Mouse (Mus musculus) heart, postnatal 4 days (tissue): ENCODE measurements around the gene Mab21l1. TPM values are rescaled to one million over a fixed set of nuclear protein-coding genes. Genes with fewer than 3 reads are reported as not detected.

ENCODE experiments used
- DNase-seq: peaks from one replicate; pipeline ENCODE4 v3.0.0; 2021
- total RNA-seq, 2 experiments: library from RNA; stranded (reverse); gene quantifications; 2 replicates each; pipeline ENCODE4 v1.2.3; 2021

The Mab21l1 gene
- total RNA-seq, result under 1 TPM in 1 of 2 experiments, not detected in 1; 0.14 TPM

DNA sequence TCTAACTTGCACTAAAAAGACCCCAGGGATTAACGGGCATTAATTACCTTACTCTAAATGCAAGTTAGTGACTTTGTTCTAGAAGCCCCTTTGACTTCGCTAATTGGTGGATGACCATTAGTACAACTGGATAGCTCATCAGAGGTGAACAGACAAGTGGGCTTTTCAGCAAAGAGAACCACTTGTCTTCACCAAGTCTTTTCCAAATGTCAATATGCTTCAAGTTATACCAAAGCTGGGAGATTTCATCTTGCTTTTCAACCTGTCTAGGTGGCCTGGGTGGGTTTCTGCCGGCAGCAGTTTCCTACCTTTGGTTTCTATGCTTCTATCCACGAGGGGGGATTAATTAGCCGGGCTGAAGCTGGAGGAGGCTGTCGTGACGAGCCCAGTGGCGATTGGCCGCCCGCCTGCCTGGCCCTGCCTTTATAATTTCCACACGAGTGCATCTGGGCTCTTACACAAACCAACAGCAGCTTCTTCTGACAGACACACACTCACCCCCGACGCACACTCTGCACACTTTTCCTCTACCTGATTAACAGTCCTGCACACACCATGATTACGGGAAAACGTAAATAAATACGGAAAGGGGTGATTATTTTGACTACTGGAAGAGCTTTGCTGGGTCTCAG lies at the start of gene Mab21l1:
Gene Mab21l1, plus strand, starts transcription at position 455 of the 632 bp plus-strand sequence.
- DNase-seq, result peak; percentile 26

DNA sequence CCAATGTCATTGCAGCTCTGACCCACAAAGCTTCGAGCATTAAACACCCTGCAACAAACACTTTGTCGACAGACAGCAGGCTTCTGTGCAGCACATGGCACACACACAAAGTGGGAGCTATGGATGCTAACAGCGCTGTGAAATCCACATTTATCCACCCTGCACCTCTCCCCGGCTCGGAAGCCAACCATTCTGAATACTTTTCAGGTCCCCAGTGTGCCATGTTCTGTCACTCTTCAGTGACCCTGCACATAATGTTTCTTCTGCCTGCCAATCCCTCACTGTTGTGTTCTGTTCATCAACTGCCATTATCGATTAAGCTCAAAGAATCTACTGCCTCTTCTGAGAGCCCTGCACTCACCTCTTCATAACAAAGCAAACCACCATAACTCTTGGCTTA lies 48.6 kb upstream of the Mab21l1 start:
- no peak for DNase-seq

DNA sequence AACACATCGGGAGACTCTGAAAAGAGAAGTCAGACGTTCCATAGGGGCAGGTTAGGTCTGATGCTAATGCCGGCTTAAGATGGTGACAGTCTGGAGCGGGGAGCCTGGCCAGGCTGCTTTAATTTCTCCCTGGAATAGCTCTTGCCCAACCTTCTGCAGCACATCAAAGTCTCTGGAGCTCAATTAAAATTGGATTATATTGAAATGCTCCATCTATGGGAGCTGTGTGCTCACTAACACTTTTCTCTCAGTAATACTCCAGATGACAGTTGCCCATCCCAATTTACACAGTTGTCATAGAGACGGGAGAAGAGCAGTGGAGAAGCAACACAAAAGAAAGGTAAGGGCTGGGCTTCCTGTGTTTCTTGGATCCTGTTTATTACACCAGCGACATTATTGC lies 40.9 kb upstream of the Mab21l1 start:
- no peak for DNase-seq

DNA sequence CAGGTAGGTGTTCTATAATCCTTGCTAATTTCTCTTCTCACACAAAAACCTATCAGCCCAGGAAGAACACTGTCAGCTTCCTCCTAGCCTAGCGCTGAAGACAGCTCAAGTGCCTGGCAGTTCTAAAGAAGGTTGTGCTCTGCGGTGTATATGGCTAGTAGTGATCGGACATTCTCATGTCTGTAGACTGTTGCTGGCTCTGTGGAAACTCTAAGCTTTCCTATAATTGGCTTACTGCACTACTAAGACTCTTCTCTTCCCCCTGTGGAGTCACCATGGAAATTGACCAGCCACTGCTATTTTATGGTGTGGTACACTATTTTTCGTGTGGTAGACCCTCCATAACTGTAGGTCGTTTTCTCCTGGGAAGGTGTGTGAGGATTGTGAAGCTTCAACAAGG lies 40.1 kb upstream of the Mab21l1 start:
- DNase-seq, result no peak

DNA sequence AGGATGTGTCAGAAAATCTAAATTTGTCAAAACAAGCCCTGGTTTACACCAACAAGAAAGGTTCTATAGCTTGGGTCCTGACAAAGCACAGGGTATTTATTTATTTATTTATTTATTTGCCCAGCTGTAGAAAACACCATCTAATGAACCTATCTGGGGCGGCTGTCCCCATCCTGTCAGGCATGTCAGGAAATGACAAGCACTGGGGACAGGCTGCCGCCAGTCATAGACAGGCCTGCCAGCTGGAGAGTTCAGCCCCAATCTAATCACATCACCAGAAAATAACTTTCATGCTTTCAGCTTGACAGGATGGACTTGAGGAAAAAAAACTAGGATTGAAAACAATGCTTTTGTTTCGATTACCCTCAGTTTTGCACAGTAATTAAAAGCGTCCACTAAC lies 39.7 kb upstream of the Mab21l1 start:
- DNase-seq, result no peak

DNA sequence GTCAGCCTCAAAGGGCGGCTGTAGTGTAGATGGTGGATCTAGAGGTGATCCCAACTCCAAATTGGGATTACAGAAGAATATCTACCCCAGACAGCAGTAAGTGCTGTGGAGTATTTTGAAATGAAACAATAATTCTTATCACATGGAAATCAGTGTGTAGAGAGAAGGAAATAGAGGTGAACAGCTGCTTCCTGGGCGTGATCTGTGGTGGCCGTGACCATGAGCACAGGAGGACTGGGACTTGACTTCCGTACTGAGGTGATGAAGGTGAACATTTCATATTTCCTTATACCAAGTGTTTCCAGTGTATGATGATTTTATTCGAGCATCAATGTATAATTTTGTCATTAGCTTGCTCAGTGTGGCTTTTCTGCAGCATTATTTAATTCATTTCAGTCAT lies 38.4 kb upstream of the Mab21l1 start:
- DNase-seq, result no peak

DNA sequence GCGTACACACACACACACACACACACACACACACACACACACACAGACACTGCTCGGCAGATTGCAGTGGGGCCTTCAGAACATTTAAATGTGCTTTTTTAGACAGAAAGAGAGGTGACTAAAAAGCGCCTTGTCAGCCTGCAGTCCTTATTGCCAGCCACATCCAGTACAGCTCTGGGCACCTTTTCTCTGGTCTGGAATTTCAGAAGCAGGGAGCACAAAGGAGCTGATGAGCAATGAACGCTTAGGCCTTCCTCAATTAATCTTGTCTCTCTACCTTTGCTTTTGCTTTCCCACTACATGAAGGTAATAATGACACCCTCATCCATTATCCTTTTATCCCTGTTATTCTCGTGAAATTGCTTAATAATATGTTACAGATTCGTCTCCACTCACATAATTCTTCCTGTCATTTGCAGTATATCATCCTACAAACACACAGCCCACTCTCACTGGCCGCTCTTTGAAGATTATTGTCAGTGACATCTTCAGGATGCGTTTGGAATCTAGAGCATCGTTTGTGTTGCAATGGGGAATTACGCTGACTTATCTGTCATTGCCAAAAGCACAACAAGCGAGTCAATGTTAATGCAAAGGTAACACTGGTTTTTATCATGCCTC lies 31.8 kb upstream of the Mab21l1 start:
- DNase-seq, result no peak

DNA sequence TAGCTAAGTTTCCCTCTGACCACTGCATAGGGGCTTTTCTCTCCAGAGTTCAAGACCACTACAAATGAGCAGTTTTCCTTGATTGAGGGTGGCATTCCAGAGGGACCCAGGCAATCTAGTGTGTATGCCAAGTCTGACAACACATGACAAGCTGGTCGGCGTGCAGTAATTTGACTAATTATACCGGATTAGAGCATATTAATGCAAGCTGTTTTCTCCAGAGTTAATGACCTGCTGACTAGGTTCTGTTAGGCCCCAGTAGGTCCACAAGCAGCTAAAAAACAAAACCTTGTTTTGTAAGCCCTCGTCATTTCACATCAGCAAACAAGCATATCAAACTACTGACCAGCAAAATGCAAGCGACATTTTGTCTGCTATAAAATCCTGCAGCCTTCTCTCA lies 30.9 kb upstream of the Mab21l1 start:
- no peak for DNase-seq

DNA sequence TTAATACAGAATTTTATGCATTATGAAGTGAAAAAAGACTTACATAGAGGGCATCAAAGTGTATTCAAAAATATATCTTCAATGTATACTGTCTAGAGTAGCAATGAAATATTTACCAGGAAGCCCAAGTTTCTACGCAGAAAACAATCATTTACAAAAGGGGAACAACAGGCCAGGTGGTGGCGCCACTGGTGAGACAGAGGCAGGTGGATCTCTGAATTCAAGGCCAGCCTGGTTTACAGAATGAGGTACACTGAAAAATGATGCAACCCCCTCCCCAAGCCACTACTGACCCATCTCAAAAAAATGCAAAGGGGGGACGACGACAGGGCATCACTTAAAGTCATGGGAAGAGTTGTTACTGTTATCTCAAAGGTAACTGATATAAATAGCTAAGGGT lies 29.8 kb upstream of the Mab21l1 start:
- no peak for DNase-seq

DNA sequence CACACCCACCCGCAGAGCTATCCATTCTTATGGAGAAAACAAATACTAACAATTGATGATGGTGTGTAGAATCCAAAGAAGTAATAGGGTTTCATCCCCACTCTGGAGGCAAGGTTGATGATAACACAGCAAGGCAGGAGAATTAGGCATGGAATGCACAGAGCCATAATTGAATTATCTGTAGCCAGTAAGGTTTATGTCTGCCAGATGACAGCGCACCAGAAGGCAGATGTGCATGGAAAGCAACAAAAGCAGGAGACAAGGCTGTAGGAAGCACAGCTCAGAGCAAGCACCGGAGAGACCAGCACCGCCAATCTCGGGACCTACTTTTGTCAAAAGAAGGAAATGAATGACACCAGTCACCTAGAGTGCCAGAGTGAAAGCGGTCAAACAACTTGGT lies 28.4 kb upstream of the Mab21l1 start:
- DNase-seq, result no peak

DNA sequence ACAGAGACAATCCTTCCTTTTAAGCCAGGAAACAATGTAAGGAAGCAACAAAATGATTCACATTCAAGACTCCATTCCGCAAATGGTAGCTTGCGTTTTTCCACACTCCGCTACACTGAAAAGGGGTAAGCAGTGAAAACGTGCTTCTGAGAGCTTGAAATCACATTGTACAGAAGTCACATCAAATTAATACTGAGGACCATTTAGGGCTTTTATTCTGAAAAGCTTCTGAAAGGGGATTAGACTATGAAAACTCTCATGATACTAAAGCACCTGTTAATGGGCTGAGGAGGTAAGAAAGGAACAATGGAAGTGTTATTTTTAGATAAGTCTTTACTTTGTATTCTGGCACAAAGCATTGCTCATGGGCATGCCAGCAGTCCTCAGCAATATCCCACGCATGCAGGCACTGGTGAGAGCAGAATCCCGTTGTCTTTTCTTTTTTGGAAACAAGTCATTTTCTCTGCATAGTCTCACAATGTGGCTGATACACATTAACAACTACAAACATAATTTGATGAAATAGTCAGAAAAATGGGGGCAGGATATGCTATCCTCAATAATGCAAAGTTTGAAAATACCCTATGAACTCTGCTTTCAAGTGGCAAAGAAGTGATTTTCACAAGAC lies 27.2 kb upstream of the Mab21l1 start:
- no peak for DNase-seq

DNA sequence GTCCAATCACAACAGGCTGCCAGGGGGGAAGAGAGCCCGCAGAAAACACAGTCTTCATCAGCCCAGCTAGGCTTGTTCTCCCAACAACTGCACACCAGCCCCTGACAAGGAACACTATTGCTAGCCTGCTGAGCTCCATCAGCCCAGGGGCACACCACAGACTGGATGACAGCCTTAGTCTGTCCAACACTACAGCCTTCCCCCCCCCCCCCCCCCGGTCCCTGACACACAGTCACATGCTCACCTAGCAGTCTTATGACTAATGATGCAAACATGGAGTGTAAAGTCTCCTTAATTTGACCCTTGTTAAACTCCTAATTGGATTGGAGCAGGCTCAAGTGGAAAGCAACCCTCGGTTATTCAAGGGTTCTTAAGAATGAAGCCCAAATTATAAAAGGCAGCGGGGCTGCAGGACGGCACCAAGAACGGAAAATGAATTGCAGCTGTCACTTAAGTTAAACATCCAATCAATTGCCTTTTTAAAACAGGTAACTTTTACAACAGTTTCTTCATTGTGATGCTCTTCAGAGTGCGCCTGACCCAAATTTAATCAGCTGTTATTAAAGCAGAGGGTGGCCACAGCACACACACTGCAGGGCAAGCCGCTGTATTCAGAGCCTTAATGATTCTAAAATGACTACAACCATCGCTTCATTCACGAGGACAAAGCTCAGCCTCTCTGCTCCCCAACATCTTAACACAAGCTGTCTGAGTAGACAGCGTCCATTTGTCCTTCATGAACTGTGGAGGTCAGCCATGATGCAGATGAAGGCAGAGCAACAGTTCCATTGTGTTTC lies 26.3 kb upstream of the Mab21l1 start:
- no peak for DNase-seq

DNA sequence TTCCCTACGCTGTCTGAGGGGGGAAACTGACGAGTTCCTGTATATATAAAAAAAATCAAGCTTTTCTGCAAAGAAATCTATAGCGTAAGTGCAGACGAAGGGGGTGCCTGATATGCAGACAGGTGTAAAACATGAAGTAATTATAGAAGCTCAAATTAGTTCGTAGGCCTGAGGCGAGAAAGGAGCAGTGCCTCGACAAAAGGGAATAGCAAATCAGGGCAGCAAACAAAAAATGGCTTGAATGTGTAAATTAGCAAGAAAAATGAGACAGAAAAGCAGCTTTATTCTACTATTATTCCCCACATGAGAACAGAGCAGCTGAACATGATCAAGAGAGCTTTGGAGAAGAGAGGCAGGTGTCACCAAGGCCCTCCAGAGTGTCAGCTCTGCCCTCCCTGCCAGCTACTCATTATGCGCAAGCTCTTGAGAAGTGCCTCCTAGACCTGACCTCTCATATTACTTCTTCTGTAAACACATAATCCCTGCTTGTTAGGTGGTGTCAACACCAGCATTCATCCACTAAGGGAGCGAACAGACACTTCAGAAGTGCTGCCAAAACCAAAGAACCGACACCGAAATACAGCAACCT lies 25.6 kb upstream of the Mab21l1 start:
- DNase-seq, result no peak

DNA sequence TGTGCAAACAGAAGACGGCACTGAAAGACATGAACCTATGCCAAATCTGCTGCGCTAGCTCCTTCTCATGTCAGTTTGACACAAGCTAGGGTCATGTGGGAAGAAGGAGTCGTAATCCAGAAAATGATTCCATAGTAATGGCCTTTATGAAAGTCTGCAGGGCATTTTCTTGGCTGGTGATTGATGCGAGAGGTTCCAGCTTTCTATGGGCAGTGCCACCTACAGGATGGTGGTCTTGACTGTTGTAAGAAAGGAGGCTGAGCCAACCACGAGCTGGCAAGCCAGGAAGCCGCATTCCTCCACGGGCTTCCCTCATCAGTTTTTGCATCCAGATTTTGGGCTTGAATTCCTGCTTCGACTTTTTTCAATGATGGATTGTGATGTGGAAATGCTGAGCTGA lies 24.0 kb upstream of the Mab21l1 start:
- DNase-seq, result no peak

DNA sequence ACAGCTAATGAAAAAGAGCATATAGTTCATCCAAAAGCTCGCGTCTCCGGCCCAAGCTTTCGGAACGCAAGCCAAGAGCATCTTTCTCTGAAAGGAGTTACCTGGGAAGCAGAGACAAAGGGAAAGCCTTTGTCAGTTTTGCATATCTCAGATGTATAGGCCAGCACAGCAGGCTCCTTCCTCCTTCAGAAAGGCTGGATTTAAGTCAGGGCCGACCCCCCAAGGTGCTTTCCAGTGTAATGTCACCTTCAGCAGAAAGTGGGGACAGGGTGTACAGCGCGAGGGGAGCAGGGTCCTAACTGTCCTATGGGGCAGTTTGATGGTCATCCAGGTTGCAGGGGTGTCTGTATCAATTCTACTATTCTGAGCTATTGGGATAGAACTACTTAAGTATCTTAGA lies 18.7 kb upstream of the Mab21l1 start:
- DNase-seq, result no peak

DNA sequence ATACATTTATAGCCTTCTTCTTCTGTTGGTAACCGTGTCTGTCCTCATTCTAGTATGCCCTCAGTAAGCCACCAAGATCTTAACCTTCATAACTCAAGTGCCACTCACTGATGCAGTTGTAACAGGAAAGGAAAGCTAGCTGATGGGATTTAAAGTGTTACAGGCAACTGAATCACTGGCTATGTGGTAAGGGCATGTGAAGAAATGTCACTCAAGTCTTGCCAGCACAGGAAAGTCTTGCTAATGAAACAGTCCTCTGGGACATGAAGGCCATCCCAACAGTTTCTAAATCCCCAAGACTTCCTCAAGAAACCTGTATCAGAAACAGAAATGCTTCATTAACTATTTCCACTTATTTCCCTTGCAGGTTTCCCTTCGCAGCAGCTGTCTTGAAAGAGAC lies 13.7 kb upstream of the Mab21l1 start:
- DNase-seq, result no peak

DNA sequence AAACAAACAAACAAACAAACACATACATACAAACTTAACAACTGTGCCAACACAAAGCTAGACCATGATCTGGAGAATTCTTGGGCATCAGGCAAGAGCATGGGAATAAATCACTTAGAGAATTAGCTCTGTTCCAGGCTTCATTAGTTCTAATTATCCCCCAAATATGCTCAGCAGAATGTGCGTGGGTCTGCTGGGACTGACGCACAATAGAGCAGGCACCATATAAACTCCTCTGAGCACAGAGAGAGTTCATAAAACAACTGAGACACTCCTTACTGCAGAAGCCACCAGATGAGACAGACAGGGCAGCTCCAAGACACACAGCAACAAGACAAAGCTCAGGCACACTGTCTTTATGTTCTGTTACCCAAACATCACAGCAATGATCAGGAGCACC lies 13.0 kb upstream of the Mab21l1 start:
- no peak for DNase-seq

DNA sequence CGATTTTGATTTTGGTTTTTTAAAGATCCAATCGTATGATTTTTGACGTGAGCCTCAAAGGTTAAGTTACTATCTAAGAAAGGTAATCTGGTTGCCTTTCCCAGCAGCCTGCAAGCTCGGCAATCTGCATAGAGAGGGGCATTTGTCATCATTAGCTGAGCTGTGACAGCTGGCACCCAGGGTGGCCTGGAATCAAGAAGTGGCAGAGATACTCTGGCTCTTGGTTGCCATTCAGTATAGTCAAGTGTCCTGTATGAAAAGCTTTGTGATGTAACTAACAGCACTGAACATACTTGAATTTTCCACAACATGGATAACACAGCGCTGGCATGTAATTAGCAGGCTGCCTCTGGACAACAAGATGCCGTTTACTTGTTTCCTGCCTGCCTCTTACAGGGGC lies 8.1 kb upstream of the Mab21l1 start:
- DNase-seq, result no peak

DNA sequence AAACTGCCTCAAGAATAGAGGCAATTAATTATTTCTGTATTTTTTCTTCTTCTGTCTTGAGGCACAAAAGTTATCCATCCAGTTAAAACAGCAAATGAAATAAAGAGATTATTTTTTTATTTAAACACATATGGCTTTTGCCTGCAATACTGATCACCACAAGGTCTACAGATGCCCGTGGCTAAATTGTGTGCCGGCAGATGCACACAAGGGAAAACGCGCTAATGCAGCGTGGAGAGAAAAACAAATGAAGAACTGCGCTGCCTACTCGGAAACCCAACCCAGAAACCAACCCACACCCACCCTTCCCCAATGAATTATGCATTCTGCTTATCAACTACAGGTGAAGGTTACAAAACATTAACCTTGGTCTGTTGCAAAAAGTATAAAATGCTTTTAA lies 7.1 kb upstream of the Mab21l1 start:
- no peak for DNase-seq

DNA sequence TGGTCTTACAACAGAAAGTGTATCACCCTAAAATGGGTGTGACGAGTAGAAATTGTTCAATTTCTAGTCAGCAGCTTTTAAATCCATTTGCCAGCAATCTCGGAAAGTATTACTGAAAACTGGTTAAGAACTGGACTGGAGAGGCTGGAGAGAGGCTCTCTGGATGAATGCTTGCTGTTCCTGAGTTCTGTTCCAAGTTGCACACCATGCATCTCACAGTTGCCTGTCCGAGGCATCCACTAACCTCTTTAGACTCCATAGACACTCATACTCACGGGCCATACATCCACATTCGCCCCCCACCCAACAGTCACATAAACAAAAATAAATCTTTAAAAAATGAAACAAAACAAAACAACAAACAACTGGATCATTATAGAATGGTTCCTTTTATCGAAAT lies 6.6 kb upstream of the Mab21l1 start:
- no peak for DNase-seq

DNA sequence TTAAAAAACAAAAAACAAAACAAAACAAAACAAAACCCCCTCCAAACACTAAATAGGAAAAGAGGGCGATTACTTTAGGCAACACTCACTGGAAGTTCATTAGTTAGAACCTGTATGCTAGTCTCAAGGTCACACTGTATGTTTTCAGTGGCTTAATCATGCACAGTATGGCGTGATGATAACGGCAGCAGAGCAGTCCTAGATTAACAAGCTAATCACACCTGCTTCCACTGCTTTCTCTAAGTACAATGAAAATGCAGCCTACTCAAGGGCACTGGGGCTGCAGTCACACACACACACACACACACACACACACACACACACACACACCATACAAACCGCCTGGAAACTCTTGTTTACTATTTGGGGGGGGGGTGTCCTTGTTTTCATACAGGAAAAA lies 4.8 kb upstream of the Mab21l1 start:
- DNase-seq, result no peak

DNA sequence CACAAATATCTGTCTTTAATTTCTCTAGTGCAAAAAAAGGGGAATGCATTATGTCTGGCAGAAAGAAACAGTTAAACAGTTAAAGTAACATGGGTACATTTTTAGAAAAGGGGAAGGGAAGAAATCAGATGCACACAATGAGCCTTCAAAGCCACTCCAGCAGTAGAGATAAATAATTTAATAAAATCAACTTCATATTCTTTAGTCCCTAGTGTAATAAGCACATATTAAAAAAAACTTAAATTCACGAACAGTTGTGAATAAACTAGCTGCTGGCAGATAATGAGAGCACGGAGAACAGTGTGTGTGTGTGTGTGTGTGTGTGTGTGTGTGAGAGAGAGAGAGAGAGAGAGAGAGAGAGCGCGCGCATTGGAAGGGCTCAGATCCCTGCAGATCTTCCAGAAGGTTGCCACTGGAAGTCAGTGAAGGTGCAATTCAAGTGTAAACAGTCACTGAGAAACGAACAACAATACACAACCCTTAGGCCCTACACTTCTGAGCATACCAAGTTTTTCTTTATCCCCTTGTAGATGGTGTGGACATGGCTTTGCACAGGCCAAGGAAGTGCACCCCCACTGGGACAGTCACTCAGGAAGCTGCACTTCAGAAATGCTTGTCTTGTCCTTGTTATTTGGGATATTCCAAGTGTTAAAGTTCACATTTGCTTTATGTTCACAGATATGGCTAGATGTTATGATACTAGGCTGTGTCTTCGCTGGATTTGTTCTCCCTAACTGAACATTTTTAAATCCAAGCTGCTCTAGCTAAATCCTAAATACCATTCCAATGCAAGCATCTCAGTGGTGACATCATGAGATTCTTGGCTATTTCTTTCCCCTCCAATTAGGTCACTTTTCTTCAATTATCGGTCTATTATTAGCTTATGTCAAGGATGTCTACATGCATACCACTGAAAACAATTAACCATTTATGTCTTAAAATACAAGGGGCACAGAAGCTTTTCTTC lies 3.3 kb upstream of the Mab21l1 start:
- DNase-seq, result no peak
